Mouse (Mus musculus) layer of hippocampus, adult 2 months (tissue): Measurements from ENCODE around the gene Mettl22. TPM values are rescaled to one million over a fixed set of nuclear protein-coding genes. Genes with fewer than 3 reads are reported as not detected.

Source experiments
- DNase-seq, 2 experiments: peaks; one replicate each; pipeline ENCODE4 v3.0.0; 2022; ENCODE audit warnings: low spot score in 2 of 2
- H3K27ac ChIP-seq: fragments of 200-600 bp; 2 replicates; pipeline ENCODE4 v1.8.1; 2022
- H3K4me3 ChIP-seq: fragments of 200-600 bp; 2 replicates; pipeline ENCODE4 v1.8.1; 2022; ENCODE audit warnings: mild to moderate bottlenecking
- CTCF ChIP-seq: fragments of 200-600 bp; conservative IDR thresholded peaks from 2 replicates; pipeline ENCODE4 v1.8.1; 2022; ENCODE audit warnings: antibody characterized with exemption, mild to moderate bottlenecking, moderate library complexity
- total RNA-seq, 2 experiments: library from RNA; stranded (reverse); gene quantifications; 2 replicates each; pipeline ENCODE4 v1.2.3; 2021

Gene Mettl22
- total RNA-seq, 2 experiments from 2014 or later, result 27.2 to 30.7 TPM

DNA sequence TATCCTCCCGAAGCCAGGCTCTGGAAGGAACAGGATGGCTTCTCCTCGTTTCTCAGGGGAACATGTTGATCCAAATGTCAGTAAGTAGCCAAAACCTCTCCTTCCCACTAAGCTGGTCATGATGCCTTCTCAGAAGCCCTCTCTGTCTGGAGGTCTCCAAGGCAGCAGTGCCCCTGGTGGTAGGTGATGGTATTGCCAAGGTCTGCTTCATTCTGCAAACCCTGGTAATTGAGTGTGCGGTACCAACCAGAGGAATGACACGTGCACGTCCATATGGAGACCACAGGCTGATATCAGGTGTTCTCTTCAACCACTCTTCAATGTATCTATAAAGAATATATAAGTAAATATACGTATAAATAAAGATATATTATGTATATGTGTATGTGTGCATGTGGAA, 11.5 kb upstream of the Mettl22 start:
- peak; percentile 90 for TF ChIP-seq CTCF
- Histone ChIP-seq H3K27ac (no peak overlapping the region), H3K4me3 (no peak overlapping the region)
- DNase-seq, result peak in 1 of 2 experiments; percentile 73

- no peak for TF ChIP-seq CTCF
- H3K4me3 ChIP-seq, result peak overlapping the region; percentile 91
- no peak for DNase-seq
- peak overlapping the region; percentile 81; the same call in 1 of the 2 replicates for H3K27ac ChIP-seq
Measured at GRCm38 (mm10) chr16:8470132-8470531, 456 bp upstream of the Mettl22 start.

- H3K27ac ChIP-seq, result no peak overlapping the region
- TF ChIP-seq CTCF, result no peak
- no peak for DNase-seq
- no peak overlapping the region for H3K4me3 ChIP-seq
Measured at GRCm38 (mm10) chr16:8487396-8488005, 16.9 kb downstream of the Mettl22 start.

- Histone ChIP-seq H3K27ac (no peak overlapping the region), H3K4me3 (no peak overlapping the region)
- DNase-seq, result no peak
- no peak for TF ChIP-seq CTCF
Measured at GRCm38 (mm10) chr16:8489340-8489739, 18.8 kb downstream of the Mettl22 start.

- no peak for TF ChIP-seq CTCF
- no peak for DNase-seq
- Histone ChIP-seq H3K4me3 (no peak overlapping the region), H3K27ac (no peak overlapping the region)
Measured at GRCm38 (mm10) chr16:8491743-8492490, 21.3 kb downstream of the Mettl22 start.

- H3K4me3 ChIP-seq, result no peak overlapping the region
- DNase-seq, result peak; percentile 42 to 69
- H3K27ac ChIP-seq, result no peak overlapping the region
- peak; percentile 91 for TF ChIP-seq CTCF
Measured at GRCm38 (mm10) chr16:8494268-8494667, 23.7 kb downstream of the Mettl22 start.

DNA sequence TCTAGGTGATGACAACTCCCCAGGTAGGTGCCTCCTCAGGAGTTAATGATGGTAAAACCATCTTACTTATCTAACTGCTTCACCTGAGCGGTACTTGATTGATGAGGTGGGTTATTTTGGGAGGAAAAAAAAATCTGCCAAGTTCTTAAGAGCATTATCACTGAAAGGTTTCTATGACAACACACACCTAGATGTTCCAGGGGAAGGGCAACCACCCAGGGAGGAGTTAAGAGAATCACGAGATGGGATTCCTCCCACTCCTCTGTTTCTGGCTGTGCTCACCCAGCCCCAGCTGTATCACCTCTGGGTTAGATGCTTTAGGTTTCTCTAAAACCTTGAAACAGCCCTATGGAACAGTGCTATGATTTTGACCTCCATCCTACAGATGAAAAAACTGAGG, 26.4 kb downstream of the Mettl22 start:
- TF ChIP-seq CTCF, result no peak
- Histone ChIP-seq H3K4me3 (no peak overlapping the region), H3K27ac (no peak overlapping the region)
- no peak for DNase-seq

GRCm38 (mm10) chr16:8504271-8504670, 33.7 kb downstream of the Mettl22 start:
- no peak for DNase-seq
- H3K4me3 ChIP-seq, result no peak overlapping the region
- no peak for TF ChIP-seq CTCF
- no peak overlapping the region for H3K27ac ChIP-seq

DNA sequence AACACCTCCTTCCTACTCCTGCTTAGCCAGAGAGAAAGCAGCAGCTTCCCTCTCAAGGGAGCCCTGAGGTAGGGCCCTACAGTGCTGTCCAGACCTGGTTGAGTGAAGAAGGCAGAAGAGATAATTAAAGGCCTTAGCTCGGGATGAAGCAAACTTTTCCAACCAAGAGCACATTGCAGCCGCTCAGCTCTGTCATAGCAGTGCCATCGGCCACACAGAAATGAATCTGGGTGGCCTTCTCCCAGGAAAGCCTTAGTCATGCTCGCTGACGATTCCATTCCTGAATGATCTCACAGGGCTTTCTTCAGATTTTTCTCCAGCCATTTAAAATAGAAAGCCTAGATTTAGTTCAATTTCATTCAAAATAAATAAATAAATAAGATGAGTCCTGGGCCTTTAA, 39.3 kb downstream of the Mettl22 start:
- TF ChIP-seq CTCF, result no peak
- DNase-seq, result no peak

GRCm38 (mm10) chr16:8512830-8513229, 42.2 kb downstream of the Mettl22 start:
- no peak for DNase-seq
- no peak for TF ChIP-seq CTCF
- H3K4me3 ChIP-seq, result peak overlapping the region; percentile 71
- H3K27ac ChIP-seq, result peak overlapping the region; percentile 58; the same call in 1 of the 2 replicates

More for the DNA sequence above, 39.3 kb downstream of the Mettl22 start:
- H3K4me3 ChIP-seq, result no peak overlapping the region
- no peak overlapping the region for H3K27ac ChIP-seq

DNA sequence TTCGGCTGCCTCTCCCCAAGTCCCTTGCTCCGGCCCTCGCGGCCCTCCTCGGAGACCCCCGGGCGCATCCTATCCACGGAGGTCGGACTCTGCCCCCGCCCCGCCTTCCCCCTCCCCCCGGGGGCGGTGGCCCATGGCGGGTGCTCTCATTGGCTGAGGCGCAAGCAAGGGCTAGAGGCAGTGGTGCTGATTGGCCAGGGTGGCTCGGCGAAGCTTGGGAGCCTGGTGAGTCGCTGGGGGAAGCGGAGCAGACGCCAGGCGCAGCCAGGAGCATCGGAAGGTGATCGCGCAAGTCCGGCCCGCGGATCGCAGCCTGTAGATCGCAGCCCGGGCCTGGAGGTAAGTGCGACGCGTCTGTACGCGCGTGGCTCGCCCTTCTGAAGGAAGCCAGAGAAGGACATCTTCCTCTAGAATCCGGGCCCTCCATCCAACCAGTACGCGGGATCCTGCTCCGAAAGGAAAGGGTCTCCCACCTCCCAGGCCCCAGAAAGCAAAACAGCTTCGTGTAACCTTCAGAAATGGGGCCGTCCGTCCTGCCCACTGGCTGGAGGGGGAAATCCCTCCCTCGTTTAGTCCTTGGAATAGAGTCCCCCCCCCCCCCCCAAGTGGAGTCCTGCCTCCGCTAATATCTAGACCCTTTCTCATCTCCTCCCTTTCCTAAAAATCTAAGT, 42.8 kb downstream of the Mettl22 start, which contains the start of gene Abat:
TSS of gene Abat (plus strand) at position 194 of the 671 bp plus-strand sequence.
- Histone ChIP-seq H3K27ac (peak within 1 kb of the TSS; percentile 91), H3K4me3 (peak within 1 kb of the TSS; percentile 71)
- TF ChIP-seq CTCF, result no peak
- peak; percentile 94 to 96 for DNase-seq

DNA sequence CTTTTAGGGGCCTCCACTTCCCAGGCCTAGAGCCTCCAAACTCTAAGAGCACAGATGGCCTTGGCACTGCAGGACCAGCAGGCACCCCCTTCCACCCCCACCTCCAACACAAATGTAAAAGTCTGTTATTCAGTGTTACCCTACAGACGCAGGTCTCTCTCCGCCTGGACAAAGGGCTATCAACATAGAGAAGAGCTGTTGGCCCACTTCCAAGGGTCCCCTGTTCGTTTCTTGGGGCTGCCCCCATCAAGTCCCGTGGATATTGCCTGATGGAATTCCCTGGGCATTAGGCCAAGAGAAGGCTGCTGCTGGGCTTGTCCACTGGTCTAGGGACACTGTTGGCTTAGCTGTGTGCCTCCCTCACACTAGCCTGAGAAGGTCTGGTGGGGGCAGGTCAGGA, 43.6 kb downstream of the Mettl22 start:
- no peak for TF ChIP-seq CTCF
- peak overlapping the region; percentile 91 for H3K27ac ChIP-seq
- H3K4me3 ChIP-seq, result peak overlapping the region; percentile 71
- DNase-seq, result no peak

GRCm38 (mm10) chr16:8520525-8520924, 49.9 kb downstream of the Mettl22 start:
- DNase-seq, result no peak
- Histone ChIP-seq H3K4me3 (no peak overlapping the region), H3K27ac (no peak overlapping the region)
- TF ChIP-seq CTCF, result no peak

DNA sequence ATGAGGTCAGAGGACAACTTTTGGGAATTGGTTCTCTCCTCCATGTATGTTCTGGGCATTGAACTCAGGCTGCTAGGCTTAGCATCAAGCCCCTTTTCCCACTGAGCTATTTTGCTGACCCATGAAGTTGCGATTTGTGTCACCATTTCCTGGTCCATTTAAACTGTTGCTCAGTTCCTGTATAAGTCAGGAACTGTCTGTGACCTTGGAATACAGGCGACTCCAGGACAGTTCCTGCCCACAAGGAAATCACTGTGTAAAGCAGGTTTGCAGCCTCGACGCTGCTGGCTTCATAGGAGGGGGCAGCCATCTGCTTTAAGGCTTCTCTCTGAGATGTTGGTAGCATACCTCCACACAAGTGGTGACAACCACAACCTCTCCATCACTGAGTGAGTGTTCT, 50.7 kb downstream of the Mettl22 start:
- no peak for TF ChIP-seq CTCF
- DNase-seq, result no peak
- no peak overlapping the region for H3K4me3 ChIP-seq
- no peak overlapping the region for H3K27ac ChIP-seq
